ENCODE assay signal across 20 mouse cellular contexts in genomic region chr9:23269087-23269486, GRCm38 (mm10). TPM values are rescaled to one million over a fixed set of nuclear protein-coding genes. Genes with fewer than 3 reads are reported as not detected.
DNase-seq lines count a peak whose midpoint lies in the region; ATAC-seq lines count a peak whose summit lies in the region.
"Had no signal": no experiment of that assay in that cellular context is flagged by ENCODE, and none has a peak within 500 bp of the region (broad histone marks: within the 10 kb centered on the region; RNA-seq: fewer than 3 reads in every experiment).

No protein-coding gene starts in this region.

- H3K4me2 ChIP-seq in heart, embryonic 16.5 days (ENCODE audit: low read depth, low read length), result peak overlapping the region; percentile 33; the same call in 1 of the 2 replicates
- H3K4me2 ChIP-seq in midbrain, embryonic 13.5 days (replicated peaks), result no peak overlapping the region
- H3K4me2 ChIP-seq in hindbrain, embryonic 13.5 days, result no peak overlapping the region
- H3K4me2 ChIP-seq: intestine, embryonic 15.5 days; liver, embryonic 15.5 days; lung, embryonic 15.5 days had no signal

- no peaks in the 10 kb centered on the region for H3K36me3 ChIP-seq in heart, embryonic 16.5 days (ENCODE audit: control insufficient read depth, insufficient read depth)
- no peaks in the 10 kb centered on the region for H3K36me3 ChIP-seq in midbrain, embryonic 13.5 days
- no peaks in the 10 kb centered on the region for H3K36me3 ChIP-seq in midbrain, embryonic 10.5 days
- no peaks in the 10 kb centered on the region for H3K36me3 ChIP-seq in hindbrain, embryonic 13.5 days
- H3K36me3 ChIP-seq: embryonic facial prominence, embryonic 10.5 days; intestine, embryonic 15.5 days; limb, embryonic 10.5 days; liver, embryonic 15.5 days; lung, embryonic 15.5 days had no signal

- H3K4me3 ChIP-seq in heart, embryonic 16.5 days (ENCODE audit: low read length), result no peak overlapping the region
- H3K4me3 ChIP-seq in midbrain, embryonic 13.5 days (replicated peaks), result no peak overlapping the region
- H3K4me3 ChIP-seq in midbrain, embryonic 10.5 days, result no peak overlapping the region
- H3K4me3 ChIP-seq in hindbrain, embryonic 13.5 days, result no peak overlapping the region
- H3K4me3 ChIP-seq: embryonic facial prominence, embryonic 10.5 days; intestine, embryonic 15.5 days; limb, embryonic 10.5 days; liver, embryonic 15.5 days; lung, embryonic 15.5 days had no signal

- H3K27me3 ChIP-seq in heart, embryonic 16.5 days (ENCODE audit: control insufficient read depth, insufficient read depth, low read length), result no peaks in the 10 kb centered on the region
- no peaks in the 10 kb centered on the region for H3K27me3 ChIP-seq in midbrain, embryonic 13.5 days
- H3K27me3 ChIP-seq in midbrain, embryonic 10.5 days (ENCODE audit: low read depth, poor library complexity, severe bottlenecking), result no peaks in the 10 kb centered on the region
- no peaks in the 10 kb centered on the region for H3K27me3 ChIP-seq in hindbrain, embryonic 13.5 days
- H3K27me3 ChIP-seq: intestine, embryonic 15.5 days; liver, embryonic 15.5 days; lung, embryonic 15.5 days had no signal

- WGBS in heart, embryonic 16.5 days, result 51% methylated on average over 2 of the region's 2 CpGs
- 73% methylated on average over 2 of the region's 2 CpGs for WGBS in midbrain, embryonic 13.5 days
- 76% methylated on average over 2 of the region's 2 CpGs for WGBS in midbrain, embryonic 10.5 days
- WGBS in hindbrain, embryonic 13.5 days, result 74% methylated on average over 2 of the region's 2 CpGs

- H3K27ac ChIP-seq in heart, embryonic 16.5 days (ENCODE audit: low read length), result peak overlapping the region; percentile 19
- H3K27ac ChIP-seq in midbrain, embryonic 13.5 days, result no peak overlapping the region
- H3K27ac ChIP-seq in midbrain, embryonic 10.5 days (replicated peaks), result no peak overlapping the region
- H3K27ac ChIP-seq in hindbrain, embryonic 13.5 days, result no peak overlapping the region
- H3K27ac ChIP-seq: embryonic facial prominence, embryonic 10.5 days; intestine, embryonic 15.5 days; limb, embryonic 10.5 days; liver, embryonic 15.5 days; lung, embryonic 15.5 days had no signal

- no peaks in the 10 kb centered on the region for H3K9me3 ChIP-seq in heart, embryonic 16.5 days (replicated peaks; ENCODE audit: control insufficient read depth, low read length)
- H3K9me3 ChIP-seq in midbrain, embryonic 13.5 days, result no peaks in the 10 kb centered on the region
- no peaks in the 10 kb centered on the region for H3K9me3 ChIP-seq in midbrain, embryonic 10.5 days (replicated peaks)
- H3K9me3 ChIP-seq in hindbrain, embryonic 13.5 days, result no peaks in the 10 kb centered on the region
- H3K9me3 ChIP-seq: embryonic facial prominence, embryonic 10.5 days; intestine, embryonic 15.5 days; limb, embryonic 10.5 days; liver, embryonic 15.5 days; lung, embryonic 15.5 days had no signal

- H3K9ac ChIP-seq in heart, embryonic 16.5 days (ENCODE audit: low read length), result no peak overlapping the region
- H3K9ac ChIP-seq in midbrain, embryonic 13.5 days (replicated peaks), result no peak overlapping the region
- H3K9ac ChIP-seq in hindbrain, embryonic 13.5 days, result no peak overlapping the region
- H3K9ac ChIP-seq: intestine, embryonic 15.5 days; liver, embryonic 15.5 days; lung, embryonic 15.5 days had no signal

- peak; percentile 66 for ATAC-seq in frontal cortex, adult (ENCODE audit: low TSS enrichment)
- no peak for ATAC-seq in heart, embryonic 16.5 days (replicated peaks; ENCODE audit: extremely low read depth, insufficient read depth, low FRiP score)
- 0 out of 2 replicates have a peak, but pooled peaks have one; percentile 4 for ATAC-seq in midbrain, embryonic 13.5 days
- no peak for ATAC-seq in hindbrain, embryonic 13.5 days (ENCODE audit: low FRiP score)
- ATAC-seq: intestine, embryonic 15.5 days had no signal

- peaks cover 7% of the 10 kb centered on the region for H3K4me1 ChIP-seq in heart, embryonic 16.5 days (ENCODE audit: control insufficient read depth, insufficient read depth, low read length)
- no peaks in the 10 kb centered on the region for H3K4me1 ChIP-seq in midbrain, embryonic 13.5 days (replicated peaks)
- H3K4me1 ChIP-seq in midbrain, embryonic 10.5 days, result no peaks in the 10 kb centered on the region
- H3K4me1 ChIP-seq in hindbrain, embryonic 13.5 days (replicated peaks), result no peaks in the 10 kb centered on the region
- H3K4me1 ChIP-seq: embryonic facial prominence, embryonic 10.5 days; intestine, embryonic 15.5 days; liver, embryonic 15.5 days; lung, embryonic 15.5 days had no signal

- no peak for DNase-seq in frontal cortex, postnatal 10 days (ENCODE audit: low spot score in 2 of 2)
- no peak for DNase-seq in heart, adult 18-20 months
- no peak for DNase-seq in midbrain, embryonic 10.5 days (ENCODE audit: low spot score)
- DNase-seq: adrenal gland, adult 2 months; cerebellum, adult 11-12 months; cerebellum, postnatal 10 days; heart, postnatal 4 days; kidney, adult 9 months; liver; lung, postnatal 36 days had no signal

RNA-seq across cellular contexts. Expression of gene Bmper, which starts 46.2 kb away (rescaled TPM):
- polyA plus RNA-seq in heart, embryonic 16.5 days (2015; fragmentation: Nextera tagmentation; extraction: Ambion mirVana), result 6.0 and 8.5 TPM in 2 replicates
- 1 to 10 TPM; 2.1 to 2.4 TPM for total RNA-seq in heart, adult 18-20 months (2021)
- 3.8 and 4.8 TPM in 2 replicates for polyA plus RNA-seq in midbrain, embryonic 13.5 days (2015; fragmentation: Nextera tagmentation; extraction: Ambion mirVana)
- 0.72 and 1.6 TPM in 2 replicates for polyA plus RNA-seq in midbrain, embryonic 10.5 days (2016; fragmentation: Nextera tagmentation; extraction: Ambion mirVana)
- polyA plus RNA-seq in hindbrain, embryonic 13.5 days (2015; fragmentation: Nextera tagmentation; extraction: Ambion mirVana), result 5.8 and 6.0 TPM in 2 replicates
- total RNA-seq: MEL had no signal

Comparison
In these comparisons a context has a peak if more than half of its experiments do, and no peak if none do; other contexts are left out.
1. ATAC-seq: peak in frontal cortex, adult (single experiment) and midbrain, embryonic 13.5 days (single experiment); none in heart, embryonic 16.5 days (single experiment) and hindbrain, embryonic 13.5 days (single experiment).